Mouse (Mus musculus): ENCODE data around the gene Mbnl2.
A peak's percentile ranks its signal among the peaks of the same experiment; 100 is the strongest.

The Mbnl2 gene

DNA sequence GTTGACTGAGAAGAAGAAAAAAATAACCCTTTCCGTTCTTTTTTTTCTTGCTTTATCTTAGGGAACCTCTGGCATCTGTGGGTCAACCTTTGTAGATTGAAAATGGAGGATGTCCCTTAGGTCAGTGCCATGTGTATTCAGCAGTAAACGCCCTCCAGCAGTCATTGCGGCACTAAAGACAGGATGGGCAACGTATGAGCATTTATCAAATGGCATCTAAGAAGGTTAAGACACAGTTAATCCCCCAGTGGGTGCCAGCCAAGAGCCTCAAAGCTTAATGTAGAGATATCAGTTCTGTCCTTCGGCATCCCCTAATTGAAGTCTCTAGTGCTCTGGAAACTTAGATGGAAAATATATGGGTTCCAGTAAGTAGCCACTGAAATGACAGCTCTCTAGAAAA lies 723 bp upstream of the Mbnl2 start:
- DNase-seq (ENCODE audit: low spot score): no peak

DNA sequence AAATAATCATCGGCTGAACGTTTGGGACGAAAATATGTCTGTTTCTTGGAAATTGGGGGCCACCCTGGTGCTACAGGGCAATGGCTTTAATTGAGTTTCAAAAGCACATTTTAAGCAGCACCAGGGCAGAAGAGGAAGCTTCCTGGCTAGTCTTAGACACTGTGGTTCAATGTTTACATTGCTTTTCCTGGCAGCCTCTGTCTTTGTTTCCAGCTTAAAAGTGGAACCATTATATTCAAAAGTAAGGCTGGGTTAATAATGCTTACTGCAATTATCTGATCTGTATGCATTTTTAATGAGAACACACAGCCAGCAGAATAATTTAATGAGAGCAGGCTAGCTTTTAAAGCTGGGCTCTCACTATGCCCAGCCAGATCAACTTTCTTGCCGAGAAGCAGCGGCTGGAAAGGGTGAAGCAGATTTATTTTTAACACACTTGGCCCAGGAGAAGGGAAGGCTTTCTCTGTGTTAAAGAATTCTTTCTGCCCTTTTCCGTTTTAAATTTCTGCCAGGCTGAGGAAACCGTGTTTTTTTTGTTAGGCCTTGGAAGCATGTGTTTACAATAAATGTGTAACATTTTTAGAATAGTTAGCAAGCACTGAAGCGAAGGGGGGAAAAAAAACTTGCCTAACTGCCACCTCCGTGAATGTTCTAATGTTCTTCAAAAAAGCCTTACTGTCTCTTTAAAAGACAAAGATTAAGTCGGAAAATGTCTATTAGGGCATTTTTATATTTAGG lies 1.0 kb downstream of the Mbnl2 start:
- no peak for DNase-seq (ENCODE audit: low spot score)

DNA sequence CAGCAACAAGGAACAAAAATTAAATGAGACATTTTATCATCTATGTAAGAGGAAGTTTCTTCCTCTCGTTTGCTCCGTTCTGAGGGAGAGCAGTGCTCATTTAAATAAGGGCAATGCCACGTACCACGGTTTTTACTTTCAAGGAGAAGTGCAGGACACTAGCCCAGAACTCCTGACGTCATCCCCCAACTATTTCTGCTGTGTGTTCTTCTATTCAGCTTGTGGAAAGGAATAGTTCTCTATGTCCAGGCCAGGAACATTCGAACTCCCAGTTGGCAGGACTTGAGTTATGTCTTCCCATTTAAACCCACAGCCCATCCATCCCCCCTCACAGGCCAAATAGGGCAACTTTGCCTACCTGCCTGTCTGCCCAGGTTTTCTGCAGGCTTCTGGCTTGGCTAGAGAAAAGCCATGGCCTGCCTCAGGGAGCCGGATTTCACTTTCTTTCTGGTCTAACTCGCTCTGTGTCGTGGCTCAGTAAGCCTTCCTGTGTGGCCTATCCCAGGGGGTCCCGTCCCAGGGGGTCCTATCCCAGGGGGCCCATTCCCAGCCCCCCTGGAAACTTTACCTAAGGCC lies 1.7 kb downstream of the Mbnl2 start:
- DNase-seq (ENCODE audit: low spot score): no peak

DNA sequence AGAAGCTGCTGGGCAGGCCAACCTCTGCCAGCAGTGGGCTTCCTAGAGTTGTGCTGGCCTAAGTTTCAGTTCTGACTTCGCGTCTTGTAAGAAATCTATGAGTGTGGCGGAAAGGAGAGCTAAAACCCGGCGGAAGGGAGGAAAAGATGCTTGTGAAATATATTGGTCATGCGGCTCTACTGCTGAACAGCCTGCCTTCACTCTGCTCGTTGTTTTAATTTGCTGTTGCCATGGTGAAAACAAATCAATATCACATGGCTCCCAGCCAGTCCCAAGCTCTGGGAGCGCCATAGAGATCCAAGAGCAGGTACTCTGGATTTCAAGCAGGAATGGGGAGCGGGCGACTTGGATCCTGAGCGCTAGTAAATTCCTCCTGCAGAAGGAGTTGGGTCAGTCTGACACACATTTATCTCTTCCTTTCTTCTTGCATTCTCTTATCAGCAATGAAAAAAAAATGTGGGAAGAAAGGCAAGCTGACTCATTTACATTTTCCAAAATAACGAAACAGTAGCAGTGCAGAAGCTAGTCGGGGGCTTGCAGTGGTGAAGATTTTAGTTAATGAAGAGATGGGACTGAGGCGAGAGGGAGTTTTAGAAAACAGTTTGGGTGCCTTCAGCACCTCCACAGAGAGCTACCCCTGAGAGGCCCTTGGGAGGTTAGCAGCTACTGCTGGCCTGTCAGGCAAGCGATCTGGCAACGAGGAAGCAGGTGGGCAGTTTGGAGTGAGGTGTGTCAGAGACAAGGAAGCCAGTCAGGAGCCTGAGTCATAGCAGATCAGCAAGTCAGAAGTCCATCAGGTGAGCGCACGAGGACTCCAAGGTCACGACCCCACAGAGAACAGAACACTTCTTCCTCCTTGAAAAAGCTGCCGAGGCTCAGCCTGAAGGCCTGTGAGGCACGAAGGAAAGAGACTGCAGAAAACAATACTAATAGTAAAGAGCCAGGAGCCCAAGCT lies 3.1 kb downstream of the Mbnl2 start:
- DNase-seq (ENCODE audit: low spot score): peak; percentile 50

DNA sequence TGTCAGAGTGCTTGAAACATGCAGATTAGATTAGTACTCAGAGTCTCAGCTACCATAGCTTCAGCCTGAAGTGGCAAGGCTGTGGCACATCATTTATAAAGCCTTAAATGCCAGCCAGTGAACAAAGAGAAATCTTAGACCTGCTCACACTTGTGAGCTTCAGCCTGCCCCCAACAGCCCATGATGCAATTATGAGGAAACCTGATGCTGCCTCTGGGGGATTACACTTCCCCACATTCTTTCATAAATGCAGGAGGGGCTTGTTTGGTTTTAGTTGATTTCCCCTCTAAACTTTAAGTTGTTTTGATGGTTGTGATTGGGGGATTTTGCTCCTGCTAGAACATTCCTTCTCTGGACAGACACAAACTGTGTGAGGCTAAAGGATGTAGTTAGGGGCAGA lies 4.7 kb downstream of the Mbnl2 start:
- no peak for DNase-seq (ENCODE audit: low spot score)

DNA sequence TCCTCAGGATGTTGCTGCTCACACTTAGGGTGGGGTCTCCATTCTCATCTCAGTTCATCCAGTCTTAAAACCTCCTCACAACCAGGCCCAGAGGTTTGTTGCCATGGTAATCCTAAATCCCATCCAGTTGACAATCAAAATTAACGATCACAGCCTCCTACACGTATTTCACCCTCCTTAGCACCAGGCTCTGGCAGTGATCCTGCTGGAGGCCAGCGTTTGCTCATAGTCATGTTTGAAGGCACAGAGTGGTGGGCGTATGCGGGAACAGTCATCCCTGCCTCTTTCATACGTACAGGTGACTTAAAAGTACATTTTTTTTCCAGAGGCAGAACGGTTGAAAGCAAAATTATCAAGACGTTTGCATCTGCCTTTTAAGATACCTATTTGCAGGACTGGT lies 8.3 kb downstream of the Mbnl2 start:
- DNase-seq (ENCODE audit: low spot score): no peak

DNA sequence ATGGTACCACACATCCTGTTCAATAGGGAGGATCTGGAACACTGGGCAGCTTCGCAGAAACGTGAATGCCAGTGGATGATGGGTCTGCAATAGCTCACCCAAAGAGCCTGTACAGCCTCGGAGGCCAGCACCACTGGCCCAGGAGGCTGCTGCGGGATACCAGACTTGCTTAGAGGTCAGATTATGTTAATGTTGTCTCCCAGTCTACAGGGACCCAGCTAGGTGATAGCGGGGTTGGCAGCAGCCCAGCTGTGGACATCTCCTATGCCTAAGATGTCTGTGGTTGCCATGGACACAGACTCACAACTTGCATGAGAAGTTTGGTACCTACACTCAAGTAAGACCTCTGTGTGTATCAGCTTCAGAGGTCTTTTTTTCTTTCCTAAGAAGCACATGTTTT lies 9.0 kb downstream of the Mbnl2 start:
- DNase-seq (ENCODE audit: low spot score): no peak

DNA sequence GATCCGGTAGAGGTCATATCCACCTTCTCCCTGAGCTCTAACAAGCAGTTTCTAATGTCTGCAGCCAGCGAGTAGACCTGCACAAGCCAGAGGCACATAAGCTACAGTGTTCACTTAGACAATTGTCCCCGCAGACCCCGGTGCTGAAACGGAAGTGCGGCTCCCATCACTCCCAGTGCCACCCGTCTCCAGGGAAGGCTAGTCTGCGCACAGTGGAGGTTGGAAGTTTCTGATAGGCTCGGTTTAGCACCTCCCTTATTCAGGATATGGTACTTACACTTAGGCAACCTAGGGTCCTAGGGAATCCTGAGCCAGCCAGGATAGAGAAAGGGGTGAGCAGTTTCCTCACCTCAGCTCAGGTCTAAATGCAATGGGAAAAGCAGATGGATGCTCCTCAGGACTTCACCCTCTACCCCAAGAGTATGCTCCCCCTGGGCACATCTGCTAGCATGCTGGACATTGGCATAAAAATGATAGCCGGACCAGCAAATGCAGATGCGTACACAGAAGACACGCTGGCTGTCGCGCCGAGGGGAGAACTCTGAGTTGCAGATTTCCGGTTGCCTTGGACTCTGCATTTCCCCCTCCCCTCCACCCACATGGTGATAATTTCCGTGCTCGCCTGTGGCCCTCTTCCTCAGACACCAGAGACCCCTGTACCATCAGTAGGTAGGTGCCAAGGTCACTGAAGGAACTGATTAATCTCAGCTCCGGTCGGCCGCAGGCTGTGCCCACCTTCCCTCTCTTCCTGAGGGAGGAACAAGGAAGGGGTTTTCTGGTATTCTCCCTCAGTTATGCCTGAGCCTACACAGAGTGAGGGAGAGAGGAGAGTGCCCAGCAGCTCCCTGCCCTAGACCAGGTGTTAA lies 11.9 kb downstream of the Mbnl2 start:
- no peak for DNase-seq (ENCODE audit: low spot score)

DNA sequence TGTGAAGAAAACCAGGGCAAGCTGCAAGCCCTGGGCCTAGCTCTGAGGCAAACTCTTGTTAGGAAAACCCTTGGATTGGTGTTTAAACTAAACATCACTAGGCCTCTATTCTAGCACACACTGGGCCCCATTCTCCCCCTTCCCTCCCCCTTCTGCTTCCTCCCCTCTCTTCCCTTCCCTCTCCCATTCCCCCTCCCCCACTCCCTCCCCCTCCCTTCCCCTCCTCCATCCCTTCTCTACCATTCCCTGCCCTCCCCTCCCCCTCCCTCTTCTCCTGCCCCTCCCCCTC lies 12.5 kb downstream of the Mbnl2 start:
- no peak for DNase-seq (ENCODE audit: low spot score)

DNA sequence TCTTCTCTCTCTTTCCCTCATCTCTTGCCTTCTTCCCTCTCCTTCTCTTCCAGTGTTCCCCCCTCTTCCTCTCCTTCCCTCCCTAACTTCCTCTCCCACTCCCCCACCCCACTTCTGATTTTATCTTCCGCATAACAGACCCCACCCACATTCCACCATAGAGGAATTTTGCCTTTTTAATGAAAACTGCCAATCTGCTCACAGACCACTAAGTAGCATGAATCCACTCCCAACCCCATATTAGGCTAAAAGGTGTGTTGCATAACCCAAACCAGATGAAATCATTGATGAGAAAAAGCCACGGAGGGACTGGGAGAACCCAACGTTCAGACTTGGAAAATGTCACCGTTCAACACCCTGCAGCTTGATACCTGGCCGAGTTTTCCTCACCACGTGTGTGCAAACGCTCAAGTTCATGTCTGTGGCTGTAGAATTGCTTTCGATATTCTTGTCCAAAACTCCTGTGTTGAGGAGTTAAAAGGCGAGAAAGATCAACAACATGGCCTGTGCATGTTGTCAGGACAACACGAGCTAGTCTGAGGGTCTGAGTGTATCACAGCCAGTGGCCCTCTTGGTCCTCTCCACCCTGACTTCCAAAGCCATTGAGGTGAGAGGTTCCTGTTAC lies 13.0 kb downstream of the Mbnl2 start:
- DNase-seq (ENCODE audit: low spot score): no peak

DNA sequence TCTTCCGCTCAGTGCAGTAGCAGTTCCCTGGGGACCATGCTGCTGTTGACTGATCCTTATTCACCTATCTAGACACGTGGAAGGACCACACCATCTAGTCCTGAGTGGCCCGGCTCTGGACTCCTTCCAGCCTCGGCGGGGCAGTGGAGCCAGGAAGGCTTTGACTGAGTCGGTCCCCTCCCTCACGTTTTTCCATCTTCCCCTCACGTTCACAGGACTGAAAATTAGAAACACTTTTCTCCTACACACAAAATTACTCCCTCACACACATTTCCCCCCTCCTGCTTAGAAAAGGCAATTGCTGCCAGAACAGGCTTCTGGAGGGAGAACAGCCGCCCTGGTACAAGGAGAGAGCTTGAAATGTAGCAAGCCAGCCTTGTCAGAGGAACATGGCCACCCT lies 13.6 kb downstream of the Mbnl2 start:
- DNase-seq (ENCODE audit: low spot score): no peak

DNA sequence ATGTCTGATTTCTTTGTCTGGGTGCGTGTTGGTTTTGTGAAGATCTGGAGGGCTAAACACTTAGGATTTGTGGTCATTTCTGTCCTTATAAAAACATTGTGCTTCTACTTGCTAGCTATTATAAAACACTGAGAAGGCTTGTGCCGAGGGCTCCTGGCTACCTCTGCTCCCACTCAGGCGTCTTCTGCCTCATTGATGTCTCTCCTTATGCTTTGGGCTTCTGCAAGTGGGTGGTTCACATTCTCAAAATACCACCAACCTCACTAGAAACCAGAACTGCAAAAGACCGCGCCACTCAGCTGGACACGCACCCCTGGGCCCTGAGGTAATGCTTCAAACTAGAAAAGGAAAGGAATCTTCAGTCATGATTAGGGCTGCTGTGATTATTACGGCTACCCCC lies 14.1 kb downstream of the Mbnl2 start:
- DNase-seq (ENCODE audit: low spot score): no peak

DNA sequence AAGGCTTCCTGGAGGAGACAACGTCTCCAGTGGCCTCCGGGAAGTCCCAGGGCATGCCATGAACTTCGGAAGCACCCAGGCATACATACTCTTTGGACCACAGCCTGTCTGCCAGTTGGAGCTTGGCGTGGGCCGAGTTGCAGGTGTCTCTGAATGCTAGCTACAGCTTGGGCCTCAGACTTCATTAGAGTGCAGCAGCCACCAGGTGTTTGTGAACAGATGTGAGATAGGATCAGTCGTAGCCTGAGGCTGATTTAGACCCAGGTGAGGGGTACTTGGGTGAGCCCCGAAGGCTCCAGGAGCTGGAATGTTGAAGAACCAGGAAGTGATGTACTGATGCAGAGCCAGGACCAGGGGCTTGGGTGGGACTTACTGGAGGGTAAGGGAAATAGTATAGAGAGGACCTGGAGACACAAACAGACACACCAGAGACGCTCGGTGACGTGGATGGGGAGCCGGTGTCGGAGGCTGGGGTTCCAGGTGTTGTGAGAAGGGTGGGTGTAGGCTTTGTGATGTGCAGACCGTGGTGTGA lies 15.8 kb downstream of the Mbnl2 start:
- DNase-seq (ENCODE audit: low spot score): no peak

DNA sequence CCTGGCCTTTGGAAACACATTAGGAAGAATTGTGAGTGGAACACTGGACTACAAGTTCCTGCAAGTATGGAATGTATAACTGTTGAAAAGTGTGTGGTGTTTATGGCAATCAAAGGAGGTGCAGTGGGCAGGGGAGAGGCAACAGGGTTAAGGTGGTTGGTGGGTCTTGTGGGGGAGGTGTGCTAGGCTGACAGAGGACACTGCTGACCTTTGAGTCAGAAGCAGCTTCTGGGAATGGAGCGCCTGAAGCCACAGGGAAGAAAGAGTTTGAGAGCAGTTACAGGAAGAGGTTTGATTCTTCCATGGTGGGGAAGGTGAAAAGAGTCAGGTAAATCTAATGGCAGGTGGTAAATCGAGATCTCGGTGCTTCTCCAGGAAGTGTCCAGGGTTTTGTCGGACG lies 16.7 kb downstream of the Mbnl2 start:
- no peak for DNase-seq (ENCODE audit: low spot score)

DNA sequence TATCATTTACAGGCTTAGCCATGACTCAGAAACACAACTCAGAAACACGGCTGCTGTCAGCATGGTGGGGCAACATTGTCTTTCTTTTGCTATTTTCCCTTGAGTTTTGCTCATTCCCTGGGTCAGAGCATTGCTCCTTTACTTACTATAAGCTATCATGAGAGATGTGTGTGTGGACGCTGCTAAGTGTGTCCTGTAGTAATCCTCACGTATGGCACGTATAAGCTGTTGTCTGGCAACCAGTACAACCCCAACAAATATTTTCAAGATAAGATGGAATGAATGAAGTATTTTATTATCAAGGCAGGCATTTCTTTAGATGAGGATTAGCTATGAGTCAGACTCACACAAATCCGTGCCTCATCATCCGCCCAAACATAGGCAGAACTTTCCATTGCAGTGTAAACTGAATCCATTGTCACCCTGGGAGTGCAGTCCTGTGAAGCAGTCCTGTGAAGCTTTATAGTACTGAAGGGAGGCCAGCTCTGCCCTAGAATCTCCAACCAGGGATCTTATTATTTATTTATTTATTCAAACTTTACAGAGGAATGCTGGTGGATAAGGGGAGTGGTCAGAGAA lies 17.2 kb downstream of the Mbnl2 start:
- DNase-seq (ENCODE audit: low spot score): no peak

DNA sequence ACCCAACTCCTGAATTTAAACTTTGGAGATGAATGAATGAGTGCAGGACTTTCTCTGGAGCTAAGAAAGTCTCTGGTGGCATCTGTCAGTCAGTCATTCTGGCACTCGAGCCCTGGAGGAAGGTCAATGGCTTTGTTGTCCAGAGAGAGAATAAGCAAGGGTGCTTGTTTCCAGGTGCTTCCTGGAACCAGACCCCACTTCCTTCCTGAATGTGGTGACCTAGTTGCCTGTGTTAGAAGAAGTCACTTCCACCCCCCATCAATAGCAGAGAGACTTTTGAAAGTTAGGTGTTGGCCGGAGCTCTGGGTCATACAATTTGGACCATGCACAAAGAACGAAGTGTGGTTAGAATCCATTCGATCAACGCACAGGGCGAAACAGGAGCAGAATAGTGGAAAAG lies 19.0 kb downstream of the Mbnl2 start:
- DNase-seq (ENCODE audit: low spot score): no peak

DNA sequence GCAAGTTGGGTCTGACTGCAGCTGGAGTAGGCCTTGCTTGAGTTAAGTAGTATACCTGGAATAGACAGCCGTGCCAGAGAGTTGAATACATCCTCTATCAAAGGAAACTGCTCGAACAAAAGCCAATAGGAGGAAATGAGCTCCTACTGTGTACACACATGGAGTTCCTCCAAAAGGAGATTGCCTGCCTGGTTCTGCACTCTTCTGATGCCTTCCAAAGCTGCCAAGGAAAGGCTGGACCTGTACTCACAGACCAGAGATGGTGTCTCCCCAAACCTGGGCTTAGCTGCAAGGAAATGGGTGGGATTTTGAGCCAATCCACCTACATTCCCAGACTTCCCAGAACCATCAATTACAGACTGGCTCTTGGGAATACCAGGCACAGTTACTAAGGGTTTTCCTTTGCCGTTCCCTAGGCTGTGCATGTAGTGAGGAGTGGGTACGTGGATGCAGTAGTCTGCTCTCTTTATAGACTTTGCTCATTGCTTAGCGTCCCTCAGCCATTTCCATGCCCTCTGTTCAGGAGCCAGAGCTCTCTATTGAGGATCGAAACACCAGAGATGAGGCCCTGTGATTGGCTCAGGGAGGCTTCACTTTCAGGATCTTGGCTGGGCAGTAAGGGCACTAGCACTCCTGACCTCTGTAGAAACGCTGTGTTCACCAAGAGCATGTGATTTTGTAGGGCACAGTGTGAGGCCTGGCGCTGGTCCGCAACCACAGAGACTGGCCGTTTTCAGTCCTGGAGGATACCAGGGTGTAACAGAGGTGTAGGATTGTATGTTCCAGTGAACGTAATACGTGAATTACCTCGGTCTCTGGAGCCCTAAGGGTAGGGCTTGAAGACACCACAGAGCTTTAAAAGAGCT lies 20.1 kb downstream of the Mbnl2 start:
- DNase-seq (ENCODE audit: low spot score): no peak

DNA sequence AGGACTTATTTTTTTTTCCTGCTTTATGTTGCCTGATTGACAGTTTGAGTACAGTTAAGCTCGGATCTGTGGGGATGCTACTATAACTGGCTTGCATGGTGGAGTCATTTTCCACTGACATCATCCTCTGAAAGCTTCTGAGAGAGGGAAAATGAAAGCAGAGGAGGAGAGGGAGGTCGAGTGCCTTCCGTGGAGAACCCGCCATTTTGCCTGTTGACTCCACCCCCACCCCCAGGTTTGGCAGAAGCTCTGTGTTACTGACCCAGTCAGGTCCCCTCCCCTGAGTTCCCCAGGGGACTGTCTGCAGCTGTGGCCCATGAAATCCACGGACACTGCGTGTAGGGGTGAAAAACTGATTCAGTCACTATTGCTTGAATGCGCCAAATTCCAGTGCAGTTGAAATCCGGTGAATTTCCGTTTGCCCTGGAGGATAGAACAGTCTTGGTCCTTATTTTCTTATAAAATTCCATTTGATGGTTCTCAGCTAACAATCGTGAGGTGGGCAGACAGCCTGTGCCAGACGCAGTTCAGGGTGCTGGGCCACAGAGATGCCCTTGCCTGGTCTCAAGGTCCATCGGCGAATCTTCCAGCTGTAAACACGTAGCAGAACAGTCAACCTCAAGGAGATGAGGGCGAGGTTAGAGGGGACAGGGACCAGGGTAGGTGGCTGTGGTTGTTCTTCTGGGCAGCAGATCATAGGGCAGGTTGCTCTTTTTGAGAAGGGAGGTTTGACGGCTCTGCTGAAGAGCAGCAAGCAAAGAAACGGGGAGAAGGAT lies 20.9 kb downstream of the Mbnl2 start:
- no peak for DNase-seq (ENCODE audit: low spot score)

DNA sequence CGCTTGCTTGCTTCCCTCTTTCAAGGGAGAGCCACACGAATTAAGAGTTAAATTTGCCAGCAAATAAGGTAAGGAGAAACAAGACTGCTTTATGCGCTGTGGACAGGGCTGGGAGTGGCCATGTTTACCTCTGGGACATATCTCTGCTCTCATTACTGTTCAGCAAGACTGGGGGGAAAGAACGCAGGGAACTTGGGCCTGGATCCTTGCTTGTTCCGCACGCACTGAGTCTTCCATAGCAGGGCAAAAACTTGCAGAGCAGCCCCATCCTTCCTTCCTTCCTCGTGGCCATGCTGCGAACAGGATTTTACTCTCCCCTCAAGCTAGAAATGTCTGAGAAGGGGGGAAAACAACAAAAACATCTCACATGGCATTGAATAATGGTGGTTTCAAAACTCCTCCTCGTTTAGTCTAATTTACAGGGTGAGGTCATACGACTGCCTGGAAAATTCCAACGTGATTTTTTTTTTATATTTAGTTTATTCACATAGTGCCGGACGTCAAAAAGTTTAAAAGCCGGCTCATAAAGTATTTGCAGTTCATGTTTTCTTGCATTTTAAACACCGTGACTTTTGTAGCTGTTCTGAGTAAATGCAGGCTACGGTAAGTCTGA lies 21.8 kb downstream of the Mbnl2 start:
- DNase-seq (ENCODE audit: low spot score): no peak

Data from ovary, postnatal 36 days (tissue).